Mouse (Mus musculus) activated CD4-positive, CD25-positive, alpha-beta regulatory T cell, adult 9 weeks (primary cell): ENCODE measurements around the gene Cavin2. TPM values are rescaled to one million over a fixed set of nuclear protein-coding genes. Genes with fewer than 3 reads are reported as not detected.

Source experiments
- polyA plus RNA-seq: library from polyadenylated mRNA; unstranded; fragments of 100-300 nt; shearing (Covaris generic); gene quantifications from one replicate; pipeline ENCODE4 v1.2.1, GENCODE M21; 2017

Cavin2 gene
- polyA plus RNA-seq: not detected

DNA sequence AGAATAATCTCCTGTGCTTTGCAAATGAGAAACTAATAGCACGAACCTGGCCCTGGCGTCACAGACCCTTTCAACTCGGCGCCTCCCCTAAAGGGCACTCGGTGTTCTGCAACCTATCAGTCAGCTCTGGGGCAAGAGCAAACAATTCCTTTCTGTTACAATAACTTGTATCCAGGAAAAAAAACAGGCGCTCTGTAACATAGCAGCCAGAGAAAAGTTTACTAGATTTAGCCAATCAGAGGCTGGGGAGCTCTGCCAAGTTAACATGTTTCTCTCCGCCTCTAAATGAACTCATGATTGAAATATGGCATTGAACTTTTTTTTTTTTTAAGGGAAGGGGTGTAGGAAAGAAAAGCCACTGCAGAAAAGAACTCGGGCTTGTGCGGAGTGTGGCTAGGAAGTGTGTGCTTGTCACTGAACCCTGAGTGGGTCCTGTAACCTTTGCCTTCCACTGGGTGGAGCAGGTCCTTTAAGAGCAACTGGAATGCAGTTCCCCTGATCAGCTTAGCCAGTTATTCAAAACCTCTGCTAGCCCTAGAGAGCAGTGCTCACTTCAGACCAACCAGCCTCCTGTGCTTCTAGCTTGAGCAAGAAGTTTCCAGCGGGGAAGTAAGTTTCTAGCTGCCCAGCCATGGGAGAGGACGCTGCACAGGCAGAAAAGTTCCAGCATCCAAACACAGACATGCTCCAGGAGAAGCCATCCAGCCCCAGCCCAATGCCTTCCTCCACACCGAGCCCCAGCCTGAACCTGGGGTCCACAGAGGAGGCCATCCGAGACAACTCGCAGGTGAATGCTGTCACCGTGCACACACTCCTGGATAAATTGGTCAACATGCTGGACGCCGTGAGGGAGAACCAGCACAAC lies at the start of gene Cavin2:
Gene Cavin2, plus strand, starts transcription at position 372 of the 865 bp plus-strand sequence.

Other genes starting within 250 kb of the Cavin2 start
- gene Nabp1, start 189.3 kb downstream of the Cavin2 start, polyA plus RNA-seq: 131 TPM